Mouse (Mus musculus): ENCODE data around the gene Slc8a2.

Slc8a2 gene

GRCm38 (mm10) chr7:16172141-16172581, 42.5 kb downstream of the Slc8a2 start:
- peak; percentile 51 for DNase-seq (ENCODE audit: low spot score)

- DNase-seq (ENCODE audit: low spot score): no peak
Measured at GRCm38 (mm10) chr7:16172586-16173140, 43.0 kb downstream of the Slc8a2 start.

- no peak for DNase-seq (ENCODE audit: low spot score)
Measured at GRCm38 (mm10) chr7:16173146-16173545, 43.5 kb downstream of the Slc8a2 start.

- DNase-seq (ENCODE audit: low spot score): peak; percentile 47
Measured at GRCm38 (mm10) chr7:16174597-16175541, 45.2 kb downstream of the Slc8a2 start, which contains the start of gene Meis3. TSS of gene Meis3 (plus strand) at chr7:16175090.

- no peak for DNase-seq (ENCODE audit: low spot score)
Measured at GRCm38 (mm10) chr7:16175542-16175931, 45.9 kb downstream of the Slc8a2 start.

GRCm38 (mm10) chr7:16178114-16178513, 48.5 kb downstream of the Slc8a2 start:
- no peak for DNase-seq (ENCODE audit: low spot score)

- peak; percentile 40 for DNase-seq (ENCODE audit: low spot score)
Measured at GRCm38 (mm10) chr7:16183663-16184062, 54.0 kb downstream of the Slc8a2 start.

GRCm38 (mm10) chr7:16187494-16187893, 57.9 kb downstream of the Slc8a2 start:
- no peak for DNase-seq (ENCODE audit: low spot score)

- peak; percentile 78 for DNase-seq (ENCODE audit: low spot score)
Measured at GRCm38 (mm10) chr7:16192315-16192714, 62.7 kb downstream of the Slc8a2 start.

- DNase-seq (ENCODE audit: low spot score): no peak
Measured at GRCm38 (mm10) chr7:16193702-16194101, 64.1 kb downstream of the Slc8a2 start.

GRCm38 (mm10) chr7:16196616-16197015, 67.0 kb downstream of the Slc8a2 start:
- DNase-seq (ENCODE audit: low spot score): no peak

- no peak for DNase-seq (ENCODE audit: low spot score)
Measured at GRCm38 (mm10) chr7:16197166-16197565, 67.5 kb downstream of the Slc8a2 start.

GRCm38 (mm10) chr7:16198540-16198939, 68.9 kb downstream of the Slc8a2 start:
- no peak for DNase-seq (ENCODE audit: low spot score)

GRCm38 (mm10) chr7:16201136-16201535, 71.5 kb downstream of the Slc8a2 start:
- no peak for DNase-seq (ENCODE audit: low spot score)

GRCm38 (mm10) chr7:16202756-16203504, 73.3 kb downstream of the Slc8a2 start:
- DNase-seq (ENCODE audit: low spot score): no peak

- no peak for DNase-seq (ENCODE audit: low spot score)
Measured at GRCm38 (mm10) chr7:16203505-16203903, 73.9 kb downstream of the Slc8a2 start.

- DNase-seq (ENCODE audit: low spot score): no peak
Measured at GRCm38 (mm10) chr7:16204791-16205190, 75.2 kb downstream of the Slc8a2 start.

GRCm38 (mm10) chr7:16207076-16207475, 77.5 kb downstream of the Slc8a2 start:
- DNase-seq (ENCODE audit: low spot score): no peak

GRCm38 (mm10) chr7:16207496-16207895, 77.9 kb downstream of the Slc8a2 start:
- DNase-seq (ENCODE audit: low spot score): no peak

- DNase-seq (ENCODE audit: low spot score): no peak
Measured at GRCm38 (mm10) chr7:16208781-16209665, 79.4 kb downstream of the Slc8a2 start.
